Mouse (Mus musculus): ENCODE data around the gene Ksr1. TPM values are rescaled to one million over a fixed set of nuclear protein-coding genes. Genes with fewer than 3 reads are reported as not detected.

Gene Ksr1
- polyA plus RNA-seq, 1 experiment = 28.1 TPM

- Histone ChIP-seq H3K4me1 (replicated peaks; ENCODE audit: control insufficient read depth, insufficient read depth, low read length) (peaks cover 3% of the 10 kb centered on the region; the same call in 1 of the 2 replicates), H3K27ac (ENCODE audit: control insufficient read depth, insufficient read depth, low read length) (no peak overlapping the region), H3K4me3 (ENCODE audit: control insufficient read depth, insufficient read depth, low read length) (no peak overlapping the region), H3K27me3 (ENCODE audit: control insufficient read depth, insufficient read depth, low read length) (no peaks in the 10 kb centered on the region), H3K36me3 (ENCODE audit: control insufficient read depth, insufficient read depth, low read length) (no peaks in the 10 kb centered on the region)
- DNase-seq = no peak
- no peak for TF ChIP-seq CTCF (IDR thresholded peaks at IDR 0.05; ENCODE audit: borderline replicate concordance, control insufficient read depth, extremely low read depth, insufficient read depth, low read length, poor library complexity)
- TF ChIP-seq POLR2A (IDR thresholded peaks at IDR 0.05; ENCODE audit: control insufficient read depth, extremely low read depth, insufficient read depth, low read length, poor library complexity) = no peak
- WGBS = 48% methylated on average over 19 of the region's 19 CpGs
Observed at GRCm38 (mm10) chr11:79112559-79113302, 33.5 kb downstream of the Ksr1 start.

GRCm38 (mm10) chr11:79111864-79112558, 34.2 kb downstream of the Ksr1 start:
- Histone ChIP-seq H3K27me3 (ENCODE audit: control insufficient read depth, insufficient read depth, low read length) (no peaks in the 10 kb centered on the region), H3K27ac (ENCODE audit: control insufficient read depth, insufficient read depth, low read length) (no peak overlapping the region), H3K36me3 (ENCODE audit: control insufficient read depth, insufficient read depth, low read length) (no peaks in the 10 kb centered on the region), H3K4me1 (replicated peaks; ENCODE audit: control insufficient read depth, insufficient read depth, low read length) (peaks cover 3% of the 10 kb centered on the region; the same call in 1 of the 2 replicates), H3K4me3 (ENCODE audit: control insufficient read depth, insufficient read depth, low read length) (no peak overlapping the region)
- 86% methylated on average over 10 of the region's 10 CpGs for WGBS
- DNase-seq = no peak
- no peak for TF ChIP-seq POLR2A (IDR thresholded peaks at IDR 0.05; ENCODE audit: control insufficient read depth, extremely low read depth, insufficient read depth, low read length, poor library complexity)
- no peak for TF ChIP-seq CTCF (IDR thresholded peaks at IDR 0.05; ENCODE audit: borderline replicate concordance, control insufficient read depth, extremely low read depth, insufficient read depth, low read length, poor library complexity)

DNA sequence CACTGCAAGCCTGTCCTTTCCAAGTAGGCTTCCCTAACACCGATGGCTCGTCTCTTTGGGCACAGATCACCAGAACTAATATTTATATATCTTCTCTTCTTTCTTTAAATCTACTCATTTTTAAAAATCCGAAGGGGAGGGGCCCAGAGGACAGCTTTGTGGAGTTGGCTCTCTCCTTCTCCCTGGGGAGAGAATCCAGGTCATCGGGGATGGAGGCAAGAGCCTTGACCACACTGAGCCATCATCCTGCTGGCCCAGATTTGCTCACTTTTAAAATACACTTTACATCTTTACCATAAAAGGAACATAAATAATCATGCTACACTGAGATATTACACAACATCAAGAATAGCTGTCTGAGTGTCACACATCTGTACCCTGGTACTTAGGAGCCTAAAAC, 35.8 kb downstream of the Ksr1 start:
- H3K4me3 ChIP-seq (ENCODE audit: control insufficient read depth, insufficient read depth, low read length) = no peak overlapping the region
- DNase-seq = no peak
- no peaks in the 10 kb centered on the region for H3K27me3 ChIP-seq (ENCODE audit: control insufficient read depth, insufficient read depth, low read length)
- WGBS = 90% methylated on average over 4 of the region's 4 CpGs
- H3K27ac ChIP-seq (ENCODE audit: control insufficient read depth, insufficient read depth, low read length) = no peak overlapping the region
- no peaks in the 10 kb centered on the region for H3K4me1 ChIP-seq (replicated peaks; ENCODE audit: control insufficient read depth, insufficient read depth, low read length)
- H3K36me3 ChIP-seq (ENCODE audit: control insufficient read depth, insufficient read depth, low read length) = no peaks in the 10 kb centered on the region
- TF ChIP-seq POLR2A (IDR thresholded peaks at IDR 0.05; ENCODE audit: control insufficient read depth, extremely low read depth, insufficient read depth, low read length, poor library complexity) (no peak), CTCF (IDR thresholded peaks at IDR 0.05; ENCODE audit: borderline replicate concordance, control insufficient read depth, extremely low read depth, insufficient read depth, low read length, poor library complexity) (no peak)

DNA sequence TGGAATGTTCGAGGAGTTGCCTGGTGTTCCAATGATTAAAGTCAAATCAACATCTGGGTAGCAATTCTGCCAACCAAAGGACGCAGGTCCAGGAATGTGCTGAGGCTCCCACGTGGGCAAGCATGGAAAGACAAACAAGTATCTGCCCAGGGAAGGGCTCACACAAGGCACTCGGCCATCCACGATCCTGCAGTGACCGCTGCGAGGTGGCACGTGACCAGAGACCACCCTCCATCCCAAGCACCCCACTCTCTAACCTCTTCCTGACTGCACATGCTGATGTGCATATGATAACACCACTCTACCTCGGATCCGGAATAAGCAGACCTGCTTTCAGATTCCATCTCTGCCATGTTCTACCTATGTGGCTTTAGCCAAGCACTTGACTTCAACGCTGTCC, 38.3 kb downstream of the Ksr1 start:
- 96% methylated on average over 11 of the region's 11 CpGs for WGBS
- DNase-seq = no peak
- no peak overlapping the region for H3K4me3 ChIP-seq (ENCODE audit: control insufficient read depth, insufficient read depth, low read length)
- H3K4me1 ChIP-seq (replicated peaks; ENCODE audit: control insufficient read depth, insufficient read depth, low read length) = 0 out of 2 replicates have a peak, but pooled peaks cover 4% of the 10 kb centered on the region
- H3K27ac ChIP-seq (ENCODE audit: control insufficient read depth, insufficient read depth, low read length) = no peak overlapping the region
- no peaks in the 10 kb centered on the region for H3K27me3 ChIP-seq (ENCODE audit: control insufficient read depth, insufficient read depth, low read length)
- TF ChIP-seq POLR2A (IDR thresholded peaks at IDR 0.05; ENCODE audit: control insufficient read depth, extremely low read depth, insufficient read depth, low read length, poor library complexity) = no peak
- TF ChIP-seq CTCF (IDR thresholded peaks at IDR 0.05; ENCODE audit: borderline replicate concordance, control insufficient read depth, extremely low read depth, insufficient read depth, low read length, poor library complexity) = no peak
- no peaks in the 10 kb centered on the region for H3K36me3 ChIP-seq (ENCODE audit: control insufficient read depth, insufficient read depth, low read length)

GRCm38 (mm10) chr11:79104998-79105397, 41.2 kb downstream of the Ksr1 start:
- H3K36me3 ChIP-seq (ENCODE audit: control insufficient read depth, insufficient read depth, low read length) = no peaks in the 10 kb centered on the region
- H3K27ac ChIP-seq (ENCODE audit: control insufficient read depth, insufficient read depth, low read length) = no peak overlapping the region
- WGBS = 93% methylated on average over 6 of the region's 6 CpGs

DNA sequence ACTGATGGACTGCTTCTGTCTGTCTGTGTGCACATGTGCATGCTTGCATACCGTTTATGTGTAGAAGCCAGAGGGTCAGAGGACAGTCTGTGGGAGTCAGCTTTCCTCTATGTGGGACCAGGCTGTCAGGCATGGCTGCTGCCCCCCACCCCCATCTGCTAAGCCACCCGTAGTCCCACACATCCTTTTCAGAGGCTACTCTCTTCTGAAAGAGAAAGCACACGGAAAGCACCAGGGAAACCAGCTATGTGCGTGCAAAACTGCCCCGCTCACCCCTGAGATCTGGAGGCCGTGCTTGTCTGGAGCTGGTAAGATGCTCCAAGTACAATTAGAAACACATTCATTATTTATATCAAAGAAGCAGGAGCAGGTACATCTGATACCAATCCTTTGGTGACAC, 41.7 kb downstream of the Ksr1 start:
- Histone ChIP-seq H3K27me3 (ENCODE audit: control insufficient read depth, insufficient read depth, low read length) (no peaks in the 10 kb centered on the region), H3K27ac (ENCODE audit: control insufficient read depth, insufficient read depth, low read length) (no peak overlapping the region), H3K36me3 (ENCODE audit: control insufficient read depth, insufficient read depth, low read length) (no peaks in the 10 kb centered on the region), H3K4me1 (replicated peaks; ENCODE audit: control insufficient read depth, insufficient read depth, low read length) (0 out of 2 replicates have a peak, but pooled peaks cover 4% of the 10 kb centered on the region), H3K4me3 (ENCODE audit: control insufficient read depth, insufficient read depth, low read length) (no peak overlapping the region)
- no peak for DNase-seq
- TF ChIP-seq CTCF (IDR thresholded peaks at IDR 0.05; ENCODE audit: borderline replicate concordance, control insufficient read depth, extremely low read depth, insufficient read depth, low read length, poor library complexity) (no peak), POLR2A (IDR thresholded peaks at IDR 0.05; ENCODE audit: control insufficient read depth, extremely low read depth, insufficient read depth, low read length, poor library complexity) (no peak)
- 93% methylated on average over 6 of the region's 6 CpGs for WGBS

More at GRCm38 (mm10) chr11:79104998-79105397, 41.2 kb downstream of the Ksr1 start:
- Histone ChIP-seq H3K4me3 (ENCODE audit: control insufficient read depth, insufficient read depth, low read length) (no peak overlapping the region), H3K27me3 (ENCODE audit: control insufficient read depth, insufficient read depth, low read length) (no peaks in the 10 kb centered on the region), H3K4me1 (replicated peaks; ENCODE audit: control insufficient read depth, insufficient read depth, low read length) (0 out of 2 replicates have a peak, but pooled peaks cover 4% of the 10 kb centered on the region)
- TF ChIP-seq CTCF (IDR thresholded peaks at IDR 0.05; ENCODE audit: borderline replicate concordance, control insufficient read depth, extremely low read depth, insufficient read depth, low read length, poor library complexity) (no peak), POLR2A (IDR thresholded peaks at IDR 0.05; ENCODE audit: control insufficient read depth, extremely low read depth, insufficient read depth, low read length, poor library complexity) (no peak)
- no peak for DNase-seq
